Mouse (Mus musculus): ENCODE data around the gene Ccl12.

Ccl12 gene

GRCm38 (mm10) chr11:82139492-82140094, 37.9 kb downstream of the Ccl12 start:
- no peak for DNase-seq (ENCODE audit: low spot score)
